Mouse (Mus musculus): ENCODE results near the gene Zfp775.

Gene Zfp775

GRCm38 (mm10) chr6:48628808-48629660, 27.2 kb downstream of the Zfp775 start:
- no peak for DNase-seq (ENCODE audit: low spot score in 2 of 2)

GRCm38 (mm10) chr6:48629661-48630034, 27.8 kb downstream of the Zfp775 start:
- no peak for DNase-seq (ENCODE audit: low spot score in 2 of 2)

GRCm38 (mm10) chr6:48630831-48631230, 29.0 kb downstream of the Zfp775 start:
- DNase-seq (ENCODE audit: low spot score in 2 of 2) = no peak

GRCm38 (mm10) chr6:48635105-48635504, 33.2 kb downstream of the Zfp775 start:
- no peak for DNase-seq (ENCODE audit: low spot score in 2 of 2)

- DNase-seq (ENCODE audit: low spot score in 2 of 2) = peak; percentile 8 to 56
These were observed 34.7 kb downstream of the Zfp775 start for GRCm38 (mm10) chr6:48636515-48636914.

- peak in 1 of 2 experiments; percentile 15 for DNase-seq (ENCODE audit: low spot score in 2 of 2)
These were observed 36.1 kb downstream of the Zfp775 start for GRCm38 (mm10) chr6:48637811-48638500.

- peak; percentile 34 to 49 for DNase-seq (ENCODE audit: low spot score in 2 of 2)
These were observed 36.7 kb downstream of the Zfp775 start for GRCm38 (mm10) chr6:48638553-48638952.

- DNase-seq (ENCODE audit: low spot score in 2 of 2) = no peak
These were observed 39.5 kb downstream of the Zfp775 start for GRCm38 (mm10) chr6:48641391-48641790.

- peak; percentile 16 to 43 for DNase-seq (ENCODE audit: low spot score in 2 of 2)
These were observed 41.0 kb downstream of the Zfp775 start for GRCm38 (mm10) chr6:48642764-48643292.

- DNase-seq (ENCODE audit: low spot score in 2 of 2) = peak; percentile 50 to 74
These were observed 43.9 kb downstream of the Zfp775 start for GRCm38 (mm10) chr6:48645660-48646308.

GRCm38 (mm10) chr6:48646309-48646690, 44.4 kb downstream of the Zfp775 start:
- DNase-seq (ENCODE audit: low spot score in 2 of 2) = no peak

GRCm38 (mm10) chr6:48646995-48647394, 45.1 kb downstream of the Zfp775 start, which contains the start of gene Gimap8:
TSS of gene Gimap8 (plus strand) at chr6:48647234.
- DNase-seq (ENCODE audit: low spot score in 2 of 2) = peak; percentile 66

GRCm38 (mm10) chr6:48647611-48648010, 45.7 kb downstream of the Zfp775 start:
- no peak for DNase-seq (ENCODE audit: low spot score in 2 of 2)

GRCm38 (mm10) chr6:48648779-48649178, 46.9 kb downstream of the Zfp775 start:
- DNase-seq (ENCODE audit: low spot score in 2 of 2) = no peak

- DNase-seq (ENCODE audit: low spot score in 2 of 2) = no peak
These were observed 48.2 kb downstream of the Zfp775 start for GRCm38 (mm10) chr6:48650041-48650440.

GRCm38 (mm10) chr6:48658721-48659120, 56.9 kb downstream of the Zfp775 start:
- DNase-seq (ENCODE audit: low spot score in 2 of 2) = no peak

GRCm38 (mm10) chr6:48664750-48665149, 62.9 kb downstream of the Zfp775 start:
- DNase-seq (ENCODE audit: low spot score in 2 of 2) = no peak

GRCm38 (mm10) chr6:48665471-48665870, 63.6 kb downstream of the Zfp775 start:
- no peak for DNase-seq (ENCODE audit: low spot score in 2 of 2)

GRCm38 (mm10) chr6:48666159-48666586, 64.3 kb downstream of the Zfp775 start:
- DNase-seq (ENCODE audit: low spot score in 2 of 2) = no peak

- no peak for DNase-seq (ENCODE audit: low spot score in 2 of 2)
These were observed 66.2 kb downstream of the Zfp775 start for GRCm38 (mm10) chr6:48668022-48668421.

GRCm38 (mm10) chr6:48669446-48669969, 67.6 kb downstream of the Zfp775 start:
- DNase-seq (ENCODE audit: low spot score in 2 of 2) = no peak

Measured in heart, adult 9 months (tissue).